Mouse (Mus musculus): ENCODE data around the gene Nudt16l1.

Nudt16l1 gene

GRCm38 (mm10) chr16:4913783-4914735 lies 24.5 kb upstream of the Nudt16l1 start:
- DNase-seq (ENCODE audit: low spot score in 2 of 2), result peak; percentile 61 to 84

- no peak for DNase-seq (ENCODE audit: low spot score in 2 of 2)
Observed at GRCm38 (mm10) chr16:4915931-4916330, 22.6 kb upstream of the Nudt16l1 start.

- no peak for DNase-seq (ENCODE audit: low spot score in 2 of 2)
Observed at GRCm38 (mm10) chr16:4916608-4917007, 22.0 kb upstream of the Nudt16l1 start.

GRCm38 (mm10) chr16:4920556-4920955 lies 18.0 kb upstream of the Nudt16l1 start:
- DNase-seq (ENCODE audit: low spot score in 2 of 2), result no peak

GRCm38 (mm10) chr16:4922481-4922880 lies 16.1 kb upstream of the Nudt16l1 start:
- peak; percentile 43 to 55 for DNase-seq (ENCODE audit: low spot score in 2 of 2)

- no peak for DNase-seq (ENCODE audit: low spot score in 2 of 2)
Observed at GRCm38 (mm10) chr16:4923996-4924395, 14.6 kb upstream of the Nudt16l1 start.

GRCm38 (mm10) chr16:4927967-4928366 lies 10.6 kb upstream of the Nudt16l1 start:
- DNase-seq (ENCODE audit: low spot score in 2 of 2), result no peak

- no peak for DNase-seq (ENCODE audit: low spot score in 2 of 2)
Observed at GRCm38 (mm10) chr16:4928474-4928873, 10.1 kb upstream of the Nudt16l1 start.

- DNase-seq (ENCODE audit: low spot score in 2 of 2), result no peak
Observed at GRCm38 (mm10) chr16:4932429-4932828, 6.1 kb upstream of the Nudt16l1 start.

GRCm38 (mm10) chr16:4935430-4935829 lies 3.1 kb upstream of the Nudt16l1 start:
- DNase-seq (ENCODE audit: low spot score in 2 of 2), result no peak

- no peak for DNase-seq (ENCODE audit: low spot score in 2 of 2)
Observed at GRCm38 (mm10) chr16:4935931-4936703, 2.4 kb upstream of the Nudt16l1 start.

GRCm38 (mm10) chr16:4937351-4938190 lies 990 bp upstream of the Nudt16l1 start:
- no peak for DNase-seq (ENCODE audit: low spot score in 2 of 2)

- DNase-seq (ENCODE audit: low spot score in 2 of 2), result peak; percentile 97 to 98
Observed at GRCm38 (mm10) chr16:4938989-4939388, 428 bp downstream of the Nudt16l1 start.

- DNase-seq (ENCODE audit: low spot score in 2 of 2), result no peak
Observed at GRCm38 (mm10) chr16:4939412-4939811, 851 bp downstream of the Nudt16l1 start.

- no peak for DNase-seq (ENCODE audit: low spot score in 2 of 2)
Observed at GRCm38 (mm10) chr16:4940311-4940850, 1.8 kb downstream of the Nudt16l1 start.

GRCm38 (mm10) chr16:4941016-4941415 lies 2.5 kb downstream of the Nudt16l1 start:
- DNase-seq (ENCODE audit: low spot score in 2 of 2), result no peak

GRCm38 (mm10) chr16:4942868-4943267 lies 4.3 kb downstream of the Nudt16l1 start:
- no peak for DNase-seq (ENCODE audit: low spot score in 2 of 2)

GRCm38 (mm10) chr16:4943431-4943830 lies 4.9 kb downstream of the Nudt16l1 start:
- no peak for DNase-seq (ENCODE audit: low spot score in 2 of 2)

- DNase-seq (ENCODE audit: low spot score in 2 of 2), result no peak
Observed at GRCm38 (mm10) chr16:4945415-4945814, 6.9 kb downstream of the Nudt16l1 start.

GRCm38 (mm10) chr16:4946155-4946554 lies 7.6 kb downstream of the Nudt16l1 start:
- no peak for DNase-seq (ENCODE audit: low spot score in 2 of 2)

- no peak for DNase-seq (ENCODE audit: low spot score in 2 of 2)
Observed at GRCm38 (mm10) chr16:4947378-4947777, 8.8 kb downstream of the Nudt16l1 start.
